Mouse (Mus musculus) forebrain, embryonic 11.5 days (tissue): ENCODE results near the gene Kmo. TPM values are rescaled to one million over a fixed set of nuclear protein-coding genes. Genes with fewer than 3 reads are reported as not detected.

Source experiments
- ATAC-seq: fragments of 200-750 bp; cut with Nextera tagmentation; replicated peaks from 2 replicates; pipeline ENCODE4 v1.8.0; 2017; ENCODE audit warnings: moderate TSS enrichment; ENCODE audit not compliant: low FRiP score
- DNase-seq: peaks from one replicate; pipeline ENCODE4 v3.0.0-alpha.2; 2017; ENCODE audit warnings: low spot score
- H3K27ac ChIP-seq: fragments of 300-500 bp; sonication (generic); 2 replicates; pipeline ENCODE4 v1.5.1; 2014; ENCODE audit warnings: low read depth, low read length
- H3K27me3 ChIP-seq: fragments of 300-500 bp; sonication (generic); 2 replicates; pipeline ENCODE4 v1.6.1; 2014; ENCODE audit warnings: mild to moderate bottlenecking, low read length, mixed read lengths; ENCODE audit not compliant: control insufficient read depth, insufficient read depth
- H3K36me3 ChIP-seq: fragments of 300-500 bp; sonication (generic); 2 replicates; pipeline ENCODE4 v1.6.1; 2014; ENCODE audit warnings: mild to moderate bottlenecking, low read length, moderate library complexity, mixed read lengths; ENCODE audit not compliant: control insufficient read depth, insufficient read depth
- H3K4me1 ChIP-seq: fragments of 300-500 bp; sonication (generic); replicated peaks from 2 replicates; pipeline ENCODE4 v1.6.1; 2014; ENCODE audit warnings: low read length, mixed read lengths; ENCODE audit not compliant: control insufficient read depth, insufficient read depth
- H3K4me2 ChIP-seq: fragments of 300-500 bp; sonication (generic); 2 replicates; pipeline ENCODE4 v1.6.1; 2014; ENCODE audit warnings: low read depth, mild to moderate bottlenecking, low read length, moderate library complexity, mixed read lengths; ENCODE audit not compliant: severe bottlenecking
- H3K4me3 ChIP-seq: fragments of 300-500 bp; sonication (generic); 2 replicates; pipeline ENCODE4 v1.5.1; 2014; ENCODE audit warnings: low read depth, low read length
- H3K9ac ChIP-seq: fragments of 300-500 bp; sonication (generic); 2 replicates; pipeline ENCODE4 v1.6.1; 2014; ENCODE audit warnings: low read length
- H3K9me3 ChIP-seq: fragments of 300-500 bp; sonication (generic); 2 replicates; pipeline ENCODE4 v1.6.1; 2016; ENCODE audit warnings: low read length, mixed read lengths; ENCODE audit not compliant: control insufficient read depth
- WGBS: fragments of 180-500 bp; shearing (Covaris S2); extraction: QIAGEN DNeasy Blood & Tissue Kit; methylation state at CpG from one replicate; pipeline ENCODE4 v1.1.7; 2014; 5-methylcytosine and 5-hydroxymethylcytosine counted together
- polyA plus RNA-seq: library from polyadenylated mRNA; unstranded; fragments of >200 nt; fragmentation: Nextera tagmentation; extraction: Ambion mirVana; gene quantifications from 2 replicates; pipeline ENCODE4 v1.2.1, GENCODE M21; 2014

Kmo gene
- polyA plus RNA-seq, 1 experiment from 2014 or later = 0.25 TPM

- peak overlapping the region; percentile 66 for H3K4me3 ChIP-seq
- peaks cover 4% of the 10 kb centered on the region; the same call in 1 of the 2 replicates for H3K4me1 ChIP-seq
- WGBS = 88% methylated on average over 1 of the region's 1 CpGs
- peak overlapping the region; percentile 57 for H3K4me2 ChIP-seq
- DNase-seq (no peak), ATAC-seq (peak; percentile 57)
- H3K9me3 ChIP-seq = no peaks in the 10 kb centered on the region
- H3K27me3 ChIP-seq = no peaks in the 10 kb centered on the region
- no peaks in the 10 kb centered on the region for H3K36me3 ChIP-seq
- H3K27ac ChIP-seq = peak overlapping the region; percentile 59; the same call in 1 of the 2 replicates
- H3K9ac ChIP-seq = peak overlapping the region; percentile 48; the same call in 1 of the 2 replicates
Observed at GRCm38 (mm10) chr1:175625990-175626692, 6.0 kb downstream of the Kmo start.

GRCm38 (mm10) chr1:175629248-175629647 lies 9.1 kb downstream of the Kmo start:
- no peaks in the 10 kb centered on the region for H3K36me3 ChIP-seq
- H3K27ac ChIP-seq = no peak overlapping the region
- H3K4me2 ChIP-seq = no peak overlapping the region
- no peaks in the 10 kb centered on the region for H3K9me3 ChIP-seq
- ATAC-seq (no peak), DNase-seq (no peak)
- H3K27me3 ChIP-seq = no peaks in the 10 kb centered on the region
- no peak overlapping the region for H3K4me3 ChIP-seq
- peaks cover 1% of the 10 kb centered on the region; the same call in 1 of the 2 replicates for H3K4me1 ChIP-seq
- H3K9ac ChIP-seq = no peak overlapping the region
- 85% methylated on average over 6 of the region's 6 CpGs for WGBS

DNA sequence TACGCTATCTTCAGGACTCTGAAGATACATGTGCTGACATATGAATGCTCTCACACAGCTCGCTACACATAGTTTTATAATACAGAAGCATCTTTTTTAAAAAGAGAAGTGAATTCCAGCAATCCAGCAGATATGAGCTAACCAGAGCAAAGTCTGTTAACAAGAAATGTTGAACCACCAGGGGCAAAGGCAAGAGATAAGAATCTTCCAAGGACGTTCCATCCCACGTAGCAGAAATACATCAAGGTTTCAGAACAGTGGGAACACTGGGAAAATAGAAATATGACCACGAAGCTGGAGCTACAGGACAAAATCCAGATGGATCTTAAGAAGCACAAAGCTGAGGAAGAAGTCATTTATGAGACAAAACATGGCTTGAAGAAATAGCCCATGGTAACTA lies 10.2 kb downstream of the Kmo start:
- H3K4me2 ChIP-seq = no peak overlapping the region
- no peak overlapping the region for H3K4me3 ChIP-seq
- no peaks in the 10 kb centered on the region for H3K4me1 ChIP-seq
- 89% methylated on average over 5 of the region's 5 CpGs for WGBS
- H3K36me3 ChIP-seq = no peaks in the 10 kb centered on the region
- H3K27me3 ChIP-seq = no peaks in the 10 kb centered on the region
- H3K9me3 ChIP-seq = no peaks in the 10 kb centered on the region
- no peak overlapping the region for H3K27ac ChIP-seq
- no peak for ATAC-seq
- no peak for DNase-seq
- no peak overlapping the region for H3K9ac ChIP-seq

GRCm38 (mm10) chr1:175631080-175631479 lies 10.9 kb downstream of the Kmo start:
- WGBS = 85% methylated on average over 3 of the region's 3 CpGs
- H3K4me3 ChIP-seq = no peak overlapping the region
- no peak overlapping the region for H3K4me2 ChIP-seq
- no peak overlapping the region for H3K27ac ChIP-seq
- no peak for ATAC-seq
- no peak overlapping the region for H3K9ac ChIP-seq
- no peaks in the 10 kb centered on the region for H3K36me3 ChIP-seq
- H3K9me3 ChIP-seq = no peaks in the 10 kb centered on the region
- H3K27me3 ChIP-seq = no peaks in the 10 kb centered on the region
- no peaks in the 10 kb centered on the region for H3K4me1 ChIP-seq
- no peak for DNase-seq

- Histone ChIP-seq H3K27me3 (no peaks in the 10 kb centered on the region), H3K4me1 (no peaks in the 10 kb centered on the region), H3K4me3 (no peak overlapping the region), H3K4me2 (no peak overlapping the region), H3K9ac (no peak overlapping the region), H3K36me3 (no peaks in the 10 kb centered on the region), H3K27ac (no peak overlapping the region), H3K9me3 (no peaks in the 10 kb centered on the region)
- no peak for ATAC-seq
- no peak for DNase-seq
- WGBS = 87% methylated on average over 10 of the region's 10 CpGs
Observed at GRCm38 (mm10) chr1:175631721-175632221, 11.6 kb downstream of the Kmo start.

- H3K9me3 ChIP-seq = no peaks in the 10 kb centered on the region
- no peaks in the 10 kb centered on the region for H3K36me3 ChIP-seq
- H3K4me1 ChIP-seq = no peaks in the 10 kb centered on the region
- no peaks in the 10 kb centered on the region for H3K27me3 ChIP-seq
- no peak overlapping the region for H3K4me3 ChIP-seq
- no peak overlapping the region for H3K27ac ChIP-seq
- DNase-seq (no peak), ATAC-seq (no peak)
- 97% methylated on average over 14 of the region's 14 CpGs for WGBS
- no peak overlapping the region for H3K9ac ChIP-seq
- no peak overlapping the region for H3K4me2 ChIP-seq
Observed at GRCm38 (mm10) chr1:175632470-175632869, 12.3 kb downstream of the Kmo start.

- H3K4me1 ChIP-seq = no peaks in the 10 kb centered on the region
- 79% methylated on average over 7 of the region's 7 CpGs for WGBS
- H3K27me3 ChIP-seq = no peaks in the 10 kb centered on the region
- H3K27ac ChIP-seq = no peak overlapping the region
- H3K4me3 ChIP-seq = no peak overlapping the region
- H3K4me2 ChIP-seq = no peak overlapping the region
- DNase-seq (no peak), ATAC-seq (no peak)
- H3K36me3 ChIP-seq = no peaks in the 10 kb centered on the region
- no peak overlapping the region for H3K9ac ChIP-seq
- H3K9me3 ChIP-seq = no peaks in the 10 kb centered on the region
Observed at GRCm38 (mm10) chr1:175637677-175638076, 17.5 kb downstream of the Kmo start.

GRCm38 (mm10) chr1:175639072-175639471 lies 18.9 kb downstream of the Kmo start:
- no peaks in the 10 kb centered on the region for H3K36me3 ChIP-seq
- 85% methylated on average over 7 of the region's 7 CpGs for WGBS
- H3K9me3 ChIP-seq = no peaks in the 10 kb centered on the region
- no peaks in the 10 kb centered on the region for H3K4me1 ChIP-seq
- no peak for DNase-seq
- no peak overlapping the region for H3K4me3 ChIP-seq
- H3K27ac ChIP-seq = no peak overlapping the region
- ATAC-seq = no peak
- H3K9ac ChIP-seq = no peak overlapping the region
- no peaks in the 10 kb centered on the region for H3K27me3 ChIP-seq
- no peak overlapping the region for H3K4me2 ChIP-seq
